Comparison of ENCODE assay signal across 25 mouse cellular contexts in genomic region chr10:77728280-77728679, GRCm38 (mm10). TPM values are rescaled to one million over a fixed set of nuclear protein-coding genes. Genes with fewer than 3 reads are reported as not detected.
DNase-seq lines count a peak whose midpoint lies in the region; TF ChIP-seq lines count a peak whose summit lies in the region.
"Had no signal": no experiment of that assay in that cellular context is flagged by ENCODE, and none has a peak within 500 bp of the region (broad histone marks: within the 10 kb centered on the region; RNA-seq: fewer than 3 reads in every experiment).

No protein-coding gene starts in this region.

- 79% methylated on average over 4 of the region's 4 CpGs for WGBS in cerebellum, adult 2 months

- no peak for TF ChIP-seq POLR2A in cerebellum, adult 2 months (IDR thresholded peaks at IDR 0.05; ENCODE audit: borderline replicate concordance, insufficient read depth, low read length)

- no peaks in the 10 kb centered on the region for H3K4me1 ChIP-seq in cerebellum, adult 2 months (ENCODE audit: control insufficient read depth, insufficient read depth, low read length)
- H3K4me1 ChIP-seq: embryonic facial prominence, embryonic 12.5 days; limb, embryonic 12.5 days had no signal

- no peak overlapping the region for H3K27ac ChIP-seq in cerebellum, adult 2 months (ENCODE audit: insufficient read depth, low read length)
- H3K27ac ChIP-seq in left cerebral cortex, adult 2 months = no peak overlapping the region
- H3K27ac ChIP-seq: embryonic facial prominence, embryonic 12.5 days; limb, embryonic 12.5 days had no signal

- H3K4me3 ChIP-seq in cerebellum, adult 2 months (replicated peaks; ENCODE audit: insufficient read depth, low read depth, low read length) = no peak overlapping the region
- no peak overlapping the region for H3K4me3 ChIP-seq in left cerebral cortex, adult 2 months
- H3K4me3 ChIP-seq: embryonic facial prominence, embryonic 12.5 days; limb, embryonic 12.5 days had no signal

- intact Hi-C loops in left cerebral cortex, adult 2 months (cut with DNase I) = no loop called here
- intact Hi-C loops in left cerebral cortex, postnatal 36 days (cut with DNase I) = no loop called here

- peak; percentile 19 to 21 for DNase-seq in cerebellum, postnatal 10 days
- no peak for DNase-seq in cerebellum, adult 2 months
- no peak for DNase-seq in left cerebral cortex, adult 2 months (ENCODE audit: extremely low spot score in 1 of 2, low spot score in 2 of 2)
- no peak for DNase-seq in left cerebral cortex, postnatal 36 days (ENCODE audit: low spot score in 2 of 2)
- DNase-seq in 3T3-L1 (ENCODE audit: low read depth, low spot score) = peak; percentile 28
- peak; percentile 40 for DNase-seq in R1 (ENCODE audit: low read depth, low spot score)
- no peak for DNase-seq in layer of hippocampus, postnatal 10 days (ENCODE audit: low spot score in 2 of 2)
- no peak for DNase-seq in left cerebral cortex, adult 8-10 months (ENCODE audit: low spot score in 2 of 2)
- DNase-seq: adrenal gland, postnatal 36 days; cerebellum, postnatal 36 days; gastrocnemius, postnatal 10 days had no signal

- TF ChIP-seq CTCF in cerebellum, adult 2 months (IDR thresholded peaks at IDR 0.05; ENCODE audit: borderline replicate concordance, insufficient read depth, low read depth, low read length) = no peak
- TF ChIP-seq CTCF in left cerebral cortex, adult 2 months (IDR thresholded peaks at IDR 0.05) = peak; percentile 27

- no peaks in the 10 kb centered on the region for H3K27me3 ChIP-seq in cerebellum, adult 2 months (ENCODE audit: control insufficient read depth, insufficient read depth, low read length)
- H3K27me3 ChIP-seq: embryonic facial prominence, embryonic 12.5 days; limb, embryonic 12.5 days had no signal

RNA-seq across cellular contexts. Expression of gene Gm10100, which starts 2.0 kb away (rescaled TPM):
- polyA plus RNA-seq in cerebellum, adult 2 months (2012; rRNA removed) = not detected in 2 replicates
- not detected for total RNA-seq in left cerebral cortex, adult 2 months (2021)
- not detected for total RNA-seq in left cerebral cortex, postnatal 36 days (2021)
- total RNA-seq in layer of hippocampus, postnatal 10 days (2021) = not detected
- total RNA-seq in left cerebral cortex, adult 8-10 months (2022) = not detected
- total RNA-seq: adrenal gland, postnatal 36 days; ES-E14; gastrocnemius, postnatal 10 days; heart, postnatal 25 days; layer of hippocampus, postnatal 14 days; megakaryocyte, adult 5-6 weeks; monocyte, adult 5-6 weeks had no signal
- polyA plus RNA-seq: embryonic facial prominence, embryonic 12.5 days; heart, embryonic 11.5 days; hindbrain, embryonic 16.5 days; kidney, embryonic 14.5 days; limb, embryonic 12.5 days; liver, embryonic 16.5 days; neural tube, embryonic 14.5 days; stomach, embryonic 14.5 days; thymus, postnatal 0 days had no signal

RNA-seq across cellular contexts. Expression of gene Krtap12-1, which starts 7.9 kb away (rescaled TPM):
- not detected in 2 replicates for polyA plus RNA-seq in cerebellum, adult 2 months (2012; rRNA removed)
- total RNA-seq in left cerebral cortex, adult 2 months (2021) = not detected
- not detected for total RNA-seq in left cerebral cortex, postnatal 36 days (2021)
- total RNA-seq in layer of hippocampus, postnatal 10 days (2021) = not detected
- not detected for total RNA-seq in left cerebral cortex, adult 8-10 months (2022)
- total RNA-seq: adrenal gland, postnatal 36 days; ES-E14; gastrocnemius, postnatal 10 days; heart, postnatal 25 days; layer of hippocampus, postnatal 14 days; megakaryocyte, adult 5-6 weeks; monocyte, adult 5-6 weeks had no signal
- polyA plus RNA-seq: embryonic facial prominence, embryonic 12.5 days; heart, embryonic 11.5 days; hindbrain, embryonic 16.5 days; kidney, embryonic 14.5 days; limb, embryonic 12.5 days; liver, embryonic 16.5 days; neural tube, embryonic 14.5 days; stomach, embryonic 14.5 days; thymus, postnatal 0 days had no signal

RNA-seq across cellular contexts. Expression of gene Gm10142, which starts 12.7 kb away (rescaled TPM):
- polyA plus RNA-seq in cerebellum, adult 2 months (2012; rRNA removed) = not detected in 2 replicates
- total RNA-seq in left cerebral cortex, adult 2 months (2021) = not detected
- total RNA-seq in left cerebral cortex, postnatal 36 days (2021) = not detected
- not detected for total RNA-seq in layer of hippocampus, postnatal 10 days (2021)
- total RNA-seq in left cerebral cortex, adult 8-10 months (2022) = not detected
- total RNA-seq: adrenal gland, postnatal 36 days; ES-E14; gastrocnemius, postnatal 10 days; heart, postnatal 25 days; layer of hippocampus, postnatal 14 days; megakaryocyte, adult 5-6 weeks; monocyte, adult 5-6 weeks had no signal
- polyA plus RNA-seq: embryonic facial prominence, embryonic 12.5 days; heart, embryonic 11.5 days; hindbrain, embryonic 16.5 days; kidney, embryonic 14.5 days; limb, embryonic 12.5 days; liver, embryonic 16.5 days; neural tube, embryonic 14.5 days; stomach, embryonic 14.5 days; thymus, postnatal 0 days had no signal

RNA-seq across cellular contexts. Expression of gene Gm18596, which starts 14.2 kb away (rescaled TPM):
- polyA plus RNA-seq in cerebellum, adult 2 months (2012; rRNA removed) = not detected in 2 replicates
- not detected for total RNA-seq in left cerebral cortex, adult 2 months (2021)
- total RNA-seq in left cerebral cortex, postnatal 36 days (2021) = not detected
- not detected for total RNA-seq in layer of hippocampus, postnatal 10 days (2021)
- not detected for total RNA-seq in left cerebral cortex, adult 8-10 months (2022)
- total RNA-seq: adrenal gland, postnatal 36 days; ES-E14; gastrocnemius, postnatal 10 days; heart, postnatal 25 days; layer of hippocampus, postnatal 14 days; megakaryocyte, adult 5-6 weeks; monocyte, adult 5-6 weeks had no signal
- polyA plus RNA-seq: embryonic facial prominence, embryonic 12.5 days; heart, embryonic 11.5 days; hindbrain, embryonic 16.5 days; kidney, embryonic 14.5 days; limb, embryonic 12.5 days; liver, embryonic 16.5 days; neural tube, embryonic 14.5 days; stomach, embryonic 14.5 days; thymus, postnatal 0 days had no signal

RNA-seq across cellular contexts. Expression of gene Gm10024, which starts 17.0 kb away (rescaled TPM):
- polyA plus RNA-seq in cerebellum, adult 2 months (2012; rRNA removed) = 0.32 TPM in 1 of 2 replicates, not detected in the other
- not detected for total RNA-seq in left cerebral cortex, adult 2 months (2021)
- total RNA-seq in left cerebral cortex, postnatal 36 days (2021) = not detected
- total RNA-seq in layer of hippocampus, postnatal 10 days (2021) = not detected
- not detected for total RNA-seq in left cerebral cortex, adult 8-10 months (2022)
- total RNA-seq: adrenal gland, postnatal 36 days; ES-E14; gastrocnemius, postnatal 10 days; heart, postnatal 25 days; layer of hippocampus, postnatal 14 days; megakaryocyte, adult 5-6 weeks; monocyte, adult 5-6 weeks had no signal
- polyA plus RNA-seq: embryonic facial prominence, embryonic 12.5 days; heart, embryonic 11.5 days; hindbrain, embryonic 16.5 days; kidney, embryonic 14.5 days; limb, embryonic 12.5 days; liver, embryonic 16.5 days; neural tube, embryonic 14.5 days; stomach, embryonic 14.5 days; thymus, postnatal 0 days had no signal

Comparison
In these comparisons a context has a peak if more than half of its experiments do, and no peak if none do; other contexts are left out.
1. DNase-seq: peak in cerebellum, postnatal 10 days (2 of 2), 3T3-L1 (single experiment) and R1 (single experiment); none in cerebellum, adult 2 months (0 of 2), left cerebral cortex, adult 2 months (0 of 2), left cerebral cortex, postnatal 36 days (0 of 2), layer of hippocampus, postnatal 10 days (0 of 2) and left cerebral cortex, adult 8-10 months (0 of 2).